Mouse (Mus musculus) lung, postnatal 0 days (tissue): ENCODE measurements around the gene Sel1l. TPM values are rescaled to one million over a fixed set of nuclear protein-coding genes. Genes with fewer than 3 reads are reported as not detected.

ENCODE experiments used
- ATAC-seq: fragments of 200-750 bp; cut with Nextera tagmentation; 2 replicates; pipeline ENCODE4 v1.8.0; 2017; ENCODE audit warnings: moderate library complexity
- DNase-seq: peaks from one replicate; pipeline ENCODE4 v3.0.0-alpha.2; 2016; ENCODE audit warnings: low spot score
- H3K27ac ChIP-seq: fragments of 300-500 bp; sonication (generic); 2 replicates; pipeline ENCODE4 v1.5.1; 2014; ENCODE audit warnings: antibody characterized with exemption, mild to moderate bottlenecking, low read length, mixed read lengths
- H3K27me3 ChIP-seq: fragments of 300-500 bp; sonication (generic); replicated peaks from 2 replicates; pipeline ENCODE4 v1.6.1; 2014; ENCODE audit warnings: low read length, mixed read lengths; ENCODE audit not compliant: insufficient read depth
- H3K36me3 ChIP-seq: fragments of 300-500 bp; sonication (generic); 2 replicates; pipeline ENCODE4 v1.6.1; 2014; ENCODE audit warnings: low read length, mixed read lengths; ENCODE audit not compliant: insufficient read depth
- H3K4me1 ChIP-seq: fragments of 300-500 bp; sonication (generic); 2 replicates; pipeline ENCODE4 v1.6.1; 2014; ENCODE audit warnings: antibody characterized with exemption, low read depth, low read length, mixed read lengths; ENCODE audit not compliant: insufficient read depth
- H3K4me2 ChIP-seq: fragments of 300-500 bp; sonication (generic); replicated peaks from 2 replicates; pipeline ENCODE4 v1.6.1; 2014; ENCODE audit warnings: low read depth, mild to moderate bottlenecking, low read length, moderate library complexity, mixed read lengths
- H3K4me3 ChIP-seq: fragments of 300-500 bp; sonication (generic); 2 replicates; pipeline ENCODE4 v1.5.1; 2014; ENCODE audit warnings: low read depth, low read length
- H3K9ac ChIP-seq: fragments of 300-500 bp; sonication (generic); replicated peaks from 2 replicates; pipeline ENCODE4 v1.6.1; 2014; ENCODE audit warnings: low read depth, mild to moderate bottlenecking
- H3K9me3 ChIP-seq: fragments of 300-500 bp; sonication (generic); 2 replicates; pipeline ENCODE4 v1.6.1; 2016; ENCODE audit warnings: low read length, mixed read lengths
- CTCF ChIP-seq: IDR thresholded peaks from 2 replicates; pipeline ENCODE4 v1.5.1; 2016; ENCODE audit warnings: antibody characterized with exemption, mild to moderate bottlenecking
- EP300 ChIP-seq: IDR thresholded peaks from 2 replicates; pipeline ENCODE4 v1.6.1; 2016; ENCODE audit warnings: antibody characterized with exemption, mild to moderate bottlenecking, control low read depth
- WGBS: fragments of 180-500 bp; shearing (Covaris S2); extraction: QIAGEN DNeasy Blood & Tissue Kit; methylation state at CpG from one replicate; pipeline ENCODE4 v1.1.7; 2014; 5-methylcytosine and 5-hydroxymethylcytosine counted together
- microRNA-seq: library from miRNA; unstranded; fragments of <30 nt; microRNA quantifications from one replicate; pipeline ENCODE4, GENCODE M21; 2016
- polyA plus RNA-seq: library from polyadenylated mRNA; unstranded; fragments of >200 nt; fragmentation: Nextera tagmentation; extraction: Ambion mirVana; gene quantifications from 2 replicates; pipeline ENCODE4 v1.2.1, GENCODE M21; 2015

Gene Sel1l
- polyA plus RNA-seq, 1 experiment from 2014 or later: 102 TPM

- Histone ChIP-seq H3K9ac (no peak overlapping the region), H3K4me1 (no peaks in the 10 kb centered on the region), H3K9me3 (no peaks in the 10 kb centered on the region), H3K4me2 (no peak overlapping the region), H3K27me3 (no peaks in the 10 kb centered on the region), H3K36me3 (no peaks in the 10 kb centered on the region), H3K4me3 (no peak overlapping the region), H3K27ac (no peak overlapping the region)
- peak; percentile 60 for DNase-seq
- WGBS: 19% methylated on average over 5 of the region's 5 CpGs
- ATAC-seq: peak; percentile 75
- TF ChIP-seq EP300 (no peak), CTCF (no peak)
Observed at GRCm38 (mm10) chr12:91756562-91757166, 92.3 kb downstream of the Sel1l start.

Small RNA genes within 50 kb of the gene (microRNA-seq; reads per million reads assigned to microRNA genes)
- gene Gm22015: not detected

Other genes with a start within 250 kb of the Sel1l start
- gene Ston2, start 60.8 kb downstream of the Sel1l start, polyA plus RNA-seq: 6.2 and 6.8 TPM in 2 replicates